Mouse (Mus musculus): ENCODE measurements at regions not wholly inside any gene's neighbourhood (a gene's known extent, or its start where the extent isn't known, plus 50 kb on each side); places are given as distances from the start of the nearest gene placed in this dataset.
A peak's percentile ranks its signal among the peaks of the same experiment; 100 is the strongest.

DNA sequence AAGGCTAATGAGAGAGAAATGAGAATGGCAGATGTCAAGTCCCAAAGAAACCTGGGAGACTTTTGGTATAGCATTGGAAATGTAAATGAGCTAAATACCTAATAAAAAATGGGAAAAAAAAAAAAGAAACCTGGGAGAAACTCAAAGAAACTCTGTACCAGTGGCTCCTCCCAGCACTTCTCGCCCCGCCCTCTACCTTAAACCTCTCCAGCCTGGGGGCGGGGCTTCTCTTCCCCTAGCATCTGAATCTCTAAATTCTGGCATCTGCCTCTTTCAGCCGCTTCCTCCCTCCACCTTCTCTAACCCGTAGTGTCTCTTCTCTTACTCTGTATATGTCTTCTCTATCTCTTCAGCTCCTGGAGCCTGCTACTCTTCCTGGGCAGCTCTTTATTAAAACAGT lies 53.2 kb downstream of the Gpr6 start:
- no peak for ATAC-seq (replicated peaks; ENCODE audit: low read depth, poor library complexity, severe bottlenecking)

DNA sequence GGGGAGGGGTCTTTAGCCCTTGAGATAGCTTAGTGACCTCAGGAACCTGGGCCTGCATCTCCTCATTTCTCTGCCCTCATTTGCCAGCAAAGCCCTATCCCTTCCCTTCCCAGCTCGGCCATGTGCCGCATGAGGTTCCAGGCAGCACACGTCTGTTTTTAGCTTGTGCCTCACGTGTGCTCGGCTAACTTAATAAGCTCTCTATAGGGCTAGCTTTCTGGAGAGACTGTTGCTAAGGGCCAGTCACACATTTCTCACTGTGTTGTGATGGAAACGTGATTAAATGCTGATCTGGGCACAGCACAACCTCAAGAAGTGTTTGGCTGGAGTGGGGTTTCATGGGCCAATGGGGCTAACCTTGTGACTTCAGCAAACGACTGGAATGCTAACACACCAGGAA lies 55.5 kb downstream of the Gpr6 start:
- no peak for ATAC-seq (replicated peaks; ENCODE audit: low read depth, poor library complexity, severe bottlenecking)

DNA sequence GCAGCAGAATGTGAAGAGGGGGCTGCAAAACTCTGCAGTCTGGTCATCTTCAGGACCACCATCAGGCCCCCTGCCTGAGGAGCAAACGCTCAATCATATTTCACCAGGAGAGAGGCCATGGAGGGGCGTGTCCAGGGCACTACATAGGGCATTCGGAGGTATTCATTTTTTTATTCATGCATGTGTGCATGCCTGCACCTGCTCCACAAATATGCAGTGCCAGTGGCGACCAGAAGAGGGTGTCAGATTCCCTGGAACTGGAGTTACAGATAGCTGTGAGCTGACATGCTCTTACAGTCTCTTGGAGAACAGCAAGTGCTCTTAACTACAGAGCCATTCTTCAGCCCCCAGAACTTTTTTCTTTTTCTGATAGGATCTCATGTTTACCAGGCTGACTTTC lies 56.4 kb downstream of the Gpr6 start:
- ATAC-seq (replicated peaks; ENCODE audit: low read depth, poor library complexity, severe bottlenecking): peak; percentile 76; the same call in 1 of the 2 replicates

DNA sequence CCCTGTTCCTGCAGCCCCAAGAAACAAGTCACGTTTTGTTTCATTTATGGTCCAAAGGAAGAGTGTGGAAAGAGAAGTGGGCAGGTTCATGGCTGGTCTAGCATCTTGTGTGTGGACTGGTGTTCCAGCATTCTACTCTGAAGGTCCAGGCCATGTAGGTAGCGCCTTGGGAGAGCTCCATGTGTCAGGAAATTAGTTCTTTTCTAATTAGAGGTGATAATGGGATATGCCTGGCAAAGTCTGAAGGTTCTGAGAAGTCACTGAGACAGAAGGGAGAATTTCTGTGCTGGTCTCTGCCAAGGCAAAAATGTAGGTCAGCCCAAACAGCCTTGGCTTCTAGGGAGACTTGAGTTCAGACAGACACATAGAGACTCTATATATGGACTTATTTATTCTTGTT lies 61.5 kb downstream of the Gpr6 start:
- no peak for ATAC-seq (replicated peaks; ENCODE audit: low read depth, poor library complexity, severe bottlenecking)

DNA sequence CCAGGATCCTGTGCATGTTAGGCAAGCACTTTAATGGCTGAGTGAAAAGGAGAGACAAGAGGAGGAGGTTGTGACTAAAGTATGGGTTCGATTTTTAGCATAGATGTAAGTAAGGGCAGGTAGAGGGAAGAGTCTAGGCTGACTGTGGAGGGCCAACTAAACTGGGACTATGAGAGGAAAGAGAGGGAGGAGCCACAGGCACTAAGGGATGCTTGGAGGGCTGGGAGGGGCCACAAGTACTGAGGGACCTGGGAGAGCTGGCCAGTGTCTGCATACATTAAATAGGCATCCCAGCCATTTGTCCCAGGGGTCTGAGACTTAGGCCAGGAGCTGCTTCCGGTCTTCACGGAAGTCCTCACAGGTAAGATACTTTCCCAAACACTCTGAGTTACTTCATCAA lies 64.2 kb downstream of the Gpr6 start:
- no peak for ATAC-seq (replicated peaks; ENCODE audit: low read depth, poor library complexity, severe bottlenecking)

DNA sequence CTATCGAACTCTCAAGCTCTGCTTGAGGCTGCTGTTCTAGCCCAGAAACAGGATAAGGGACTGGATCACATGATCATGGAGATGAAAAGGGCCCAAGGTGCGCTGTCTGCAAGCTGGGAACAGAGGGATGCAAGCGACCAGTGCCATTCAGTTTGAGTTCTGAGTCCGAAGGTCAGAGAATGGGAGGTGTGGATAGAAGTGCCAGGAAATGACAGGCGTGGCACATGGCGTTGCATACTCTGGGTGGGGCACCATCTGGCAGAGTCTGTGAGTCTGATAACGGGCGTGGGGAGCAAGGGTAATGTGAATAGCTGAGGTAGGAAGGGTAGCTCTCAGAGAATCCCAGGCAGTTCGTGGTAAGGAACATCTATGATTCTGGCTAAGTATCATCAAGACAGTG lies 65.5 kb downstream of the Gpr6 start:
- ATAC-seq (replicated peaks; ENCODE audit: low read depth, poor library complexity, severe bottlenecking): peak; percentile 66; the same call in 1 of the 2 replicates

DNA sequence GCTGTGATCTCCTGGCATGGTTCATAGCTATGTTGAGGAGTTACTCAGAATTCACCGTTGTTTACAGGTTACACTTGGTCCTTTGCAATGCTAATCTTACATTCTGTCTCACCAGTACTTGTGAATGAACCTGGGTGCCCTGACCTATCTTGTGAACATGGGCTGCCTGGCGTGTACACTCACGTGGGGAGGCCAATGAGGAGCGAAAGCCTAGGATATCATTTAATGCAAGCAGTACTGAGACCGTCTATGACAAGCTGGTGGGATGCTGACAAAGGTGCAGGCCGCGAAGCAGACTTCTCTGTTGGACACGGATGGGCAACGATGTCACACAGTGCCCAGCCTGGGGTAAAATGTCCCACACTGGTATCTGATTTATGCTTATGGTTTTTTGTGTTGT lies 66.3 kb downstream of the Gpr6 start:
- ATAC-seq (replicated peaks; ENCODE audit: low read depth, poor library complexity, severe bottlenecking): no peak

DNA sequence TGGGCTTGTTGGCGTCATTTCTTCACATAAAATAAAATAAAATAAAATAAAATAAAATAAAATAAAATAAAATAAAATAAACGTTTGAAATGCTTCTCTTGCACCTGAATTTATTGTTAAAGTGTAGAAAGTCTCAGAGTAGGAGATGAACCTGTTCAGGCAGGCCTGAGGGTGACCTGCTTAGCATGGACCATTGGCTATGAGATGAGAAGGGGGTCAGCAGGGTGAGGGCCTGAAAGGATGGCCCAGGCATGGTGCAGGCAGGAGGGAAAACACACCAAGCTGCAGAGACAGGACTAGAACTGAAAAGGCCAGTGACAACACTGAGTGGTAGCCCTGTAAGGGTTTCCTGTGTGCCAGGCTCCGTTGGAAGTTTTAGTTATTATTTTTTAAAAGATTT lies 67.3 kb downstream of the Gpr6 start:
- no peak for ATAC-seq (replicated peaks; ENCODE audit: low read depth, poor library complexity, severe bottlenecking)

DNA sequence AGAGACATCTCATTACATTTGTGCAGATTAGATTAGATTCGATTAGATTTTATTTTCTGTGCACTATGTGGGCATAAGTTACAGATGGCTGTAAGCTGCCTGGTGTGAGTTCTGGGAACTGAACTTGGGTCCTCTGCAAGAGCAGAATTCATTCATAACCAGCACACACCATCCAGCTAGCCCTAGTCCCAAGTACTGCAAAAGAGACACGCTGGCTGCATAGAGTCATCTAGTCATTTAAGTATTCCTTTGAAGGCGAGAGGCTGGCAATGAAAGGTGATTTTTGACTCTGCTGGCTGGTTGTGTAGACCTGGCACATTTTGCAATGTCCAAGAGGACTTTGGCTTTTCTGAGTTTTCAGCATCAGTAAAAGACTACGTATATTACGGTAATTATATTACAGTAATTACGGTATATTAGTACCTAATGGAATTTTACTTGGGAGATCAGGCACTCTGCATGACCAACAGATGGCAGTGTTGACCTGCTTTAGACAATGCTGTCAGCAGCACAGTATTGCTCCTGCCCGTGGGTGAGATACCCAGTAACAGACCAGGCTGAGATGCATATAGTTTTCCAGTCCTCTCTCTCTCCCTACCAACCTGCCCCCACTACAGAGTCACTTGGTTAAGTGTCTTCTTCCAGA lies 67.9 kb downstream of the Gpr6 start:
- ATAC-seq (replicated peaks; ENCODE audit: low read depth, poor library complexity, severe bottlenecking): peak; percentile 94

DNA sequence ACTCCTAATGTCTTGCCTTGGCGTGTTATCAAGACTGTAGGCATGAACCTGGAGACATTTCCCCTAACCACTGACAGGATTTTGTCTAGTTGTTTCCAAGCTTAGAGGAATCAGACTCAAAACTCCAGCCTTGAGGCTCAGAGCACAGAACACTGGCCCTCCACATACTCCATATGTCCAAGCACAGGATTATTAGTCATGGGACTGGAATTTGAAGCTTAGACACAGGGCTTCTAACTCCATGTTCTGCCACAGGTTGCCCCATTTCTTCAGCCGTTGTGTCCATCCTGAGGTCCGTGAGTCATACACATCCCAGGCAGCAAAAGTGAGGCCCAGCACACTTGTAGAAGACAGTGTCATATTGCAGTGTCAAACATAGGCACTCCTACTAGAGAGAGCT lies 68.9 kb downstream of the Gpr6 start:
- ATAC-seq (replicated peaks; ENCODE audit: low read depth, poor library complexity, severe bottlenecking): no peak

DNA sequence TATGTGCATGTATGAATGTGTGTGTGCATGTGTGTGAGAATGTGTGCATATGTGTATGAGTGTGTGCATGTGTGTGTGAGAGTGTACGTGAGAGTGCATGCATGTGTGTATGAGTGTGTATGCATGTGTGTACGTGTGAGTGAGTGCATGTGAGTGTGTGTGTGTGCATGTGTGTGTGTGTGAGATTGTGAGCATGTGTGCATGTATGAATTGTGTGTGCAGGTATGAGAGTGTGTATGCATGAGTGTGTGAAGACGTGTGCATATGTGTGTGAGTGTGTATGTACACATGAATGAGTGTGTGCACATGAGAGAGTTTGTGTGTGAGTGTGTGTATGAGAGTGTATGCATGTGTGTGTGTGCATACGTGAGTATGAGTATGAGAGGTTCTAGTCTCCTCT lies 71.1 kb downstream of the Gpr6 start:
- no peak for ATAC-seq (replicated peaks; ENCODE audit: low read depth, poor library complexity, severe bottlenecking)

DNA sequence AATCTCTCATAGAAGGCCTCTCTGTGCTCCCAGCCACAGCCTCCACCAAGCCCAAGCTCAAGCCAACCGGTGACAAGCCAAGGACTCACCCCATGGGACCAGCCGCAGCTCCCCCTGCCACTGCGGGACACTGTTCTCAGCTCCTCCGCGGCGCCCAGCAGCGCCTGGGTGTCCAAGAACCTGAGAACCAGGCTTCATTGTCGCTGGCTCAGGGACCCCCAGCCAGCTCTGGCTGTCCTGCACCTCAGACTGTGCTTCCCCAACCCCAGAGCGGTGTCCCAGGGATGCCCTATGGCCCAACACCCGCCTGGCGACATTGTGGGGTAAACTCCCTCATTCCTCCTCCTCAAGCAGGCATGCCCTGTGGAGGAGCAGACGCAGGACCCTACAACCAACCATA lies 72.6 kb downstream of the Gpr6 start:
- ATAC-seq (replicated peaks; ENCODE audit: low read depth, poor library complexity, severe bottlenecking): no peak

DNA sequence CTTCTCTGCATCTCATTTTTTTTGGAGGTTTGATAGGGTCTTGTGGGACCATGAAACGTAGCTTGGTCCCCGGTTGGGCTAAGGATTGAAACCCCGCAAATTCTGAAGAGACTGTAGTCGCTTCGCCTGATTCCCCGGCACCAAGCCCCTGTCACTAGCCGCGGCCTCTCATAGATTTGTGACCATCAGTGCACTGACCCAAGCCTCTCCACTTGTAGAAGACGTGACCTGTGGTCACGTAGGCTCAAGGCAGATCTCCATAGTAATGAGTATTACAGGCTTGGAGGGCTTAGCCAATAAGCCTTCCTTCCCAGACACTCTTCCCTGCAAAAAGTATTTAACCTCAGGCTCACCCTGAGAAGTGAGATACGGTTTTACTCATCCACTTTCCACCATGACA lies 73.3 kb downstream of the Gpr6 start:
- no peak for ATAC-seq (replicated peaks; ENCODE audit: low read depth, poor library complexity, severe bottlenecking)

DNA sequence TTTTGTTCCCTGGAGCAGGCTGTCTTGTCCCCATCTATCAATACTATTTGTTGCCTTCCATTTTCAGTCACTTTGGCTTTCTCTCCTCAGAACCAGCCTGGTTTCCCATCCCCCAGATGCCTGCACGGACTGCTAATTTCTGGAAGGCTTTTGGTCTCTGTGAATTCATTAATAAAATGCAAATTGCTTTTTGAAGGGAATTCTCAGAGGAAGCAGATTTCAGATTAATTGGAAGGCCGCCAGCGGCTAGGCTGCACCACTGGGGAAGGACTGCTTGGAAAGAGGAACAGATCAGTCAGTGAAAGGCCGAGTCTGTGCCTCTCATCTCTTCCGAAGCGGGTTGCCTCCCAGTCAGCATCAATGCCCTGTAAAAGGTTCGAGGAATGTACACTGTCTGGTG lies 73.8 kb downstream of the Gpr6 start:
- ATAC-seq (replicated peaks; ENCODE audit: low read depth, poor library complexity, severe bottlenecking): no peak

DNA sequence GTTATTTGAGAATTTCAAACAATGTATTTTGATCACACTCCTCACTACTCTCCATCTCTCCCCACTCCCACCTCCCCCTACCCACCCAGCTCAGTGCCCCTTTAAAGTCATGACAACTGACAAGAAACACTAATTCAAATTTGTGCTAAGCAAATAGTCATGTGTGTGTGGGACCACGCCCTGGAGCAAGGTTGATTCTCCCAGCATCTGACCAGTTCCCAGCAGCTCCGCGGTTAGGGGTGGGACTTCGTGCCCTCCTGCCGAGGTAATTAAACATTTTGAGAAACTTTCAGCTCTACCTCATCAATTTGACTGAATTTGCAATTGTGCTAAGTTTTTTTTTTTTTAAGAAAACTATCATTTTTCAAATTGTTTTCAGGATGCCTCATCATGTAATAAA lies 74.5 kb downstream of the Gpr6 start:
- no peak for ATAC-seq (replicated peaks; ENCODE audit: low read depth, poor library complexity, severe bottlenecking)

Measured in common myeloid progenitor, adult 5-6 weeks (primary cell).